Mouse (Mus musculus) bone marrow, adult 2 months (tissue): Measurements from ENCODE around the gene E130309D02Rik.

Source experiments
- CTCF ChIP-seq: fragments of 200-500 bp; IDR thresholded peaks from 2 replicates; pipeline ENCODE4 v1.5.1; 2011; ENCODE audit warnings: low read length, control low read depth; ENCODE audit not compliant: control insufficient read depth, insufficient read depth
- POLR2A ChIP-seq: fragments of 200-500 bp; IDR thresholded peaks from 2 replicates; pipeline ENCODE4 v1.6.1; 2011; ENCODE audit warnings: low read depth, mild to moderate bottlenecking, control low read depth, low read length, borderline replicate concordance; ENCODE audit not compliant: control insufficient read depth

GRCm38 (mm10) chr5:143266794-143267193 is 48.4 kb downstream of the E130309D02Rik start:
- TF ChIP-seq CTCF (no peak), POLR2A (no peak)
